Mouse (Mus musculus) natural killer cell, adult 2 months (primary cell): ENCODE results near the gene Dyrk2.

Source experiments
- DNase-seq, 2 experiments: peaks; one replicate each; pipeline ENCODE4 v3.0.0; 2022; ENCODE audit warnings: low spot score in 2 of 2

The Dyrk2 gene

DNA sequence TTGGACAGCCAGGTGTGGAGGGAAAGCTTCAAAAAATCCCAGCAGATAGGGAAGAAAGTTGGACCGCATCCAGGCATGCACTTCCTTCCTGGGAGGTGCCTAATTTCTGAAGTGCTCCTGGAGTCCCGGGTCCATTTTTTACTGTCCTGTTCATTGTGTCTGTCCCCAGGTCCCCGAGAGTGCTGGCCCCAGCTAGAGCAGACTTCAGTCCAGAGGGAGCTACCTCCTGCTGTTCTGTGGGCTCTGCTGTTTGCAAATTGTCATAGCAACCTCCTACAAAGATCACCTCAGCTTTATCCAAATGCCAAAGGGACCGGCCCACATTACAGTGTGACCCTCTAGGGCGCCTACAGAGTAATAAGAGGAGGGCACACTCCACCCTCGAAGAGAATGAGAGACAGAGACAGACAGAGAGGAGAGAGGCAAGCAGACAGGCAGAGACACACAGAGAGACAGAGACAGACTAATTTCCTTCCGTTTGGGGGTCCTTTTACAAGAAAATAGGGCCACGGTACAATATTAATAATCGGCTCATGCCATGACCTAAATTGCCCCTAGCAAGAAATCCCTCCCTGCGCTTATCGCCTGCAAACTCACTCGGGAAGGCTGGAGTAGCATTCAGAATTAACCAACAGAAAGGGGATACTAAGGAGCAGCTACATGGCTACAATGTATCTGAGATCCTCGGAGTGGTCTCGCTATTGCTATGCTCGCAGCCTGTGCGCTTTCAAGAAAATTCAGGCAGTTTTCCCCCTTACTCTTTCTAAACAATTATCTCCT, at the start of gene Dyrk2:
TSS of gene Dyrk2 (minus strand) at position 9 of the 780 bp plus-strand sequence.
- DNase-seq, result peak; percentile 47 to 69

DNA sequence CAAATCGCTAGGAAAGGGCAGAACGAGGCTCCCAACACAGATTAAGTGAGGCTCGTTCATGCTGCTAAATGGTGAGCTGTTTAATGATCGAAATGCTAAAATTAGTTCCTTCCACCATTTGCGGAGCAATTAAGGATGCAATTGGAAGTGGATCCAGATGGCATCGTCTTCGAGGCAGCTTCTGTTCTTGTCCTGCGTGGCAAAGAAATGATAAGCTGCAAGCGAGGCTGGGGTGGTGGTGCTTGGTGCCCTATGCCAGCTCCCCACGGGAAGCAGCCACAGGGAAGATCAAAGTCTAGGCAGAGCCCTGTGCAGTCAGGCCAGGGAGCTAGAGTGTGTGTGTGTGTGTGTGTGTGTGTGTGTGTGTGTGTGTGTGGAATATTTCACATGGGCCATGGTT, 32.6 kb upstream of the Dyrk2 start:
- DNase-seq, result no peak

DNA sequence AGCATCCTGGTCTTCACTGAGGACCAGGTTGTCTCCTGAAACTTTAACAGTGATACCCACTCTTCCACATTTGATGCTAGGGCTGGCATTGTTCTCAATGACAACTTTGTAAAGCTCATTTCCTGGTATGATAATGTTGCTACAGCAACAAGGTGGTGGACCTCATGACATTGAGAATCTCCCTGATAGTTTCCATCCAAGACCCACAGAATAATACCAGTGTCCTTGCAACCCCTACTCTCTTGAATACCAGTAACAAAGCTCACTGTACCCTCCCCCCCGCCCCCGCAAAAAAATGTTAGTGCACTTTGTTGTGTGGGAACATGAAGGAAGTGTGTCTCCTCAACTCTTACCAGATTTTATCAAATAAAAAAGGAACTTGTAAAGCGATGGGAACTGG, 23.6 kb upstream of the Dyrk2 start:
- DNase-seq, result no peak

DNA sequence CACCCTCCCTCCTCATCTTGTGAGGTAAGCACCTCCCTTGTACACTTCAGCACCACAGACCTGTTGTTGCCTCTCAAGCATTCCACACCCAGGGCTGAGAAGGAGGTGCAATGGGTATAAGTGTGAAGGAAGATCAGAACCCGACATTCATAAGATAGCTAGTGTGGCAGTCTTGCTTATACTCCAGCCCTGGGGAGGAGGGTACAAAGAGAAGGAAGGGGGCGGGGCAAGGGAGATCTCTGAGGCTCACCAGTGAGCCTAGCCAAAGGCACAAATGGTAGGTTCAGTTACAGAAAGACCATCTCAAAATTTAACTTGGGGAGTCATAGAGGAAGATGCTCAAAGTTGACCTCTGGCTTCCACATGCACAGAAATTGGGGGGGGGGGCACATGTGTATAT, 14.1 kb upstream of the Dyrk2 start:
- DNase-seq, result peak; percentile 34 to 65

DNA sequence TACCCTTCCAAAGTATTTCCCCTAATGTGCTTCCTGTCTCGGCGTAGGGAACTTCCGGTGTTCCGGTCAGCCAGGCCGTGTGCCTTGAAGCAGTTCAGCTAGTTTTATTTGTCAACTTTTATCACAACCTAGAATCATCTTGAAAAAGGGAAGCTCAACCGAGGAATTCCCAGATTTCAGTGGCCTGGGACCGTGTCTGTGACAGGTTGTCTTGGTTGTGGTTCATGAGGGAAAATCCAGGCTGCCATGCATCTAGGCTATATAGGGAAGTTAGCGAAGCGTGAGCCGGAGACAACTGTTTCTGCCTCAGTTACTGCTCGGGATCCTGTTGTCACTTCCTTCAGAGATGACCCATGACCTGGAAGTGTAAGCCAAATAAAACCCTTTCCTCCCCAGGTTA, 13.3 kb upstream of the Dyrk2 start:
- no peak for DNase-seq

DNA sequence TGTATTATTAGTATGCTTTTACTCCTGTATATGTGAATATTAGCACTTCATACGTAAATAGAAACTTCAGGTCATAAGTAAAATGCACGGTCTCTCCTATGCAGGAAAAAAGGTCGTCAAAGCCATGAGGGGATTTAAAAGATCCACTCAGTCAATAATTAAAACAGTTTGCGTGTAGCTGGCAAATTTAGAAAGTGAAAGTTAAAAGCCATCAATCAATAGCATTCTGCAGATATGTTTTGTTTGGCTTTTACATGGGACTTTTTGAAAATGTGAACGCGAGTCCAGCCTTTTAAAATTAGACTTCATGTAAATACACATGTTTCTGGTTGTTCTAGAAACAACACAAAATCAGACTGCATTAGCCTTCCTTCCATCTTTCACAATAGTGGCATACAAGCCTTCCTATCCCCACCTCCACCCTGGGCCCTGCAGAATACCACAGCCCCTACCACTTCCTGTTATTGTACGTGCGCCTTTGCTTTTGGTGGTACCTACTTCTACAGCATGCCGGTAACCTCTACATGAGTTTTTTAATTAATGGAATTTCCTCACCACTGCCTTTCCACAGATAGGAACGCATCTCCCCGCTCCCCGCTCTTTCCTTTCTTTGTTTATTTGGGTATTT, 12.4 kb upstream of the Dyrk2 start:
- peak; percentile 86 to 89 for DNase-seq

DNA sequence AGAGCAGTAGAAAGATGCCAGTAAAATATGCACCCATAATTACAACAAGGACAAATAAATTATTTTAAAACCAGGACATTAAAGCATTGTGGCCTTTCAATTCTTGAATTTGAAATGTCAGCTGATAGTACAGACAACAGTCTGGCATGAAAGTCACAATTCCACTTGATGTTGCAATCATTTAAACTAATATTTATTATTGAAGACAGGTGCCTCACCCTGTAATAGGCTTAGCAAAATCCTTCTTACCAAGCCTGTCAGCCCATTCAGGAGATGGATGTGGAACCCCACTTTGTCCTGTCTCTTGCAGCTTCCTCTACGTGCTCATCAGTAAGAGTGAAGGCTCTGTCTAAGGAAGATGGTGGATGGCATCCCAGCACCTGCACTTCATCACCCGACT, 10.8 kb upstream of the Dyrk2 start:
- no peak for DNase-seq

DNA sequence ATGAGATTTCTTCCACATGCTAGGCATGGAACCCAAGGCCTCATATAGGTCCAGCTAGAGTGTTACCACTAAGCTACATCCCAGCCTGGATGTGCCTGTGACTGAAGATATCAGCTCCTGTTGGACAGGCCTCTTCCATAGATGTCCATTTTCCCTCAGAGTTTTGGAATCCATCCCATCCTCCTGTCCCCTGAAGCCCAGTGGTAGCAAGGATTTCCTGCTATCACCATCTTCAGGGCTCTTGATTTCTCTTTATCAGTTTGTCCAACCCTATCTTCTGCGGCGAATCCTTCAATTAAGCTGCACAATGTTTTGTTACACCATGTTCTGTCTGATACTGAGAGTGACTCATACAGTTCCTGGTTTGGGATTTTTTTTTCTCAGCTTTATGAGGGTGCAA, 2.2 kb upstream of the Dyrk2 start:
- DNase-seq, result no peak

DNA sequence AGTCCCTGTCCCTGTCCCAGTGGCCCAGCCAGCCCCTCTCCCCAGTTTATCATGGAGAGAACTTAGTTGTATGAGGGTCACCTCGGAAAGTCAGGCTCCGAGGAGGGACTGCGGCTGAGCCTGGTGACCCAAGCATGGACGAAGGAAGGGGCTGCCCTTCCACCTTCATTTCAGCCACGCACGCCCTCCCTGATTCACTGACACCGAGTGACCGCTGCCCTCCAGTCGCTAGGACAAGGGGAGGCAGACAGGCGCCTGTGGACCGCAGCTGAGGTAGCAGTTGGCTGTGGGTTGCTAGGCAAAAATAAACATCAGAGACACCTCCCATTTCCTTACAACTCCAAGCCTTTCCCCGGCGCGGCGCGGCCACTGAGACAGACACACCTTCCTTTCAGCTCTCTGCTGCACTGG, 413 bp downstream of the Dyrk2 start:
- DNase-seq, result peak; percentile 81 to 90

DNA sequence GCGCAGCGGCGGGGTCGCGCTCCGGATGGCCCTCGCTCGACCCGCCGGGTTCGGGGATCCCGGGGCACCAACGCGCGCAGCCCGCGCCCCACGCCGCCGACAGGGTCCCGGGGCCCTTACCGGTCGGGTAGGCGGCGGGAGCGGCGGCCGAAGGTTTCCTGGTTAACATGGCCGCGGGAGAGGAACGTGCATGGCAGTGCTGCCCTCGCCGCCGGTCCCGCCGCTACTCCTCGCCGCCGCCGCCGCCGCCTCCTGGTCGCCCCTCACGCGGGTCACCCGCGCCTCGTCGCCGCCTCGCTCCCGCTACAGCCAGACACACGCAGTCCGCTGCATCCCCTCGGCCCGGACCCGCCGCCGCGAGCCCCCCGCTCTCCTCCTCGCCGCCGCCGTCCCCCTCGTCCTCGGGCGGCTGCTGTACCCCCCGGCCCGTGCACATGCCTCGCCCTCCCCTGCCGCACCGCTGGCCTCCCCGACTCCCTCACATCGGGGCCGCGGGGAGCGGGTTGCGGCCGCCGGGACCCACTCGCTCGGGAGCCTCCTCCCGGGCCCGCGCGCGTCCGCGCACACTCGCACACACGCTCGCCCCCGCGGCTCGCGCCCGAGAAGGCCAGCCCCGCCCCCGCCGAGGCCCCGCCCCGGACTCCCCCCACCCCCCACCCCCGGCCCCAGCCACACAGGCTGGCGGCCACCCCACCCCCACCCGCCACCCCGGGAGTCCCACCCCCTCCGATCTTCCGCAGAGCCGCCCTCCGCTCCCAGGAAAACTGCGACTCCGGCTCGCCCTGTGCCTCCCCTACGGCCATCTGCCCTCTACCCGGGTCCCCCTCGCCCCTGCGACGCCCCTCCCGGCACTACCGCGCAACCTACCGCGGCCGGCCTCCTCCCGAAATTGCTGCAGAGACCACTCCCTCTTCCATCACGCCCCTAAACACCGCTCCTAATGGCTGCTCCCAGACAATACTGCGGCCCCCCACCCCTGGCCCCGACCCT, 1.1 kb downstream of the Dyrk2 start:
- peak; percentile 64 to 69 for DNase-seq

DNA sequence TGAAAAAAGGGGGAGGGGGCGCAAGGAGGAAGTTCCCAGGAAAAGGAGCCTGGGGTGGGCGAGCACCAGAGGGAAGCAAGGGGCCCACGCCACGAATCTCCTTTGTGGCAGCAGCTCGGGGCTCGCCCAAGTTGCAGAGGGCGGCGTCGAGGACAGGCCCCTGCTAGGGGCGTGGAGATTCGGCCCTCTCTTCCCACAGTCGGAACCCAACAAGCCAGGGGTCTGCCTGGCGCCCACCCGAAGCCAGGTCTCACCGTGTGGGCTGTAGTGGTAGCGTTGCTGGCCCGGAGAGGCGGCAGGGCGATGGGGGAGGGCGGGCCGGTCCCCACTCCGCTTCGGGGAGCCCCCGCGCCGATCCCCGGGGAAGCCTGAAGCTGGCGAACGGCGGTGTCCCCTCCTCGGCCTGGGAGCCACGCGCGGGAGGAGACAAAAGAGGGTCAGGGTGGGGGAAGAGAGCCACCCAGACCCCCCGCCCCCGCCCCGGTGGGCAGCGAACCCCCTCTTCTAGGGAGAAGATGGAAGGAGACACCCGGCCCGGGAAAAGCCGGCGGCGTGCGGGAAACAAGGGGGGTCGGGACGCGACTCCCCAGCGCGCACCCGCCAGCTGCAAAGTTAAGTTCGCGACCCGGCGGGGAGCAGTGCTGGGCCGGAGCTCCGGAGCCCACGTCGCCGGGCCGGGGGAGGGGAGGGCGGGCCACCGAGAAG, 2.0 kb downstream of the Dyrk2 start:
- peak; percentile 28 to 29 for DNase-seq

DNA sequence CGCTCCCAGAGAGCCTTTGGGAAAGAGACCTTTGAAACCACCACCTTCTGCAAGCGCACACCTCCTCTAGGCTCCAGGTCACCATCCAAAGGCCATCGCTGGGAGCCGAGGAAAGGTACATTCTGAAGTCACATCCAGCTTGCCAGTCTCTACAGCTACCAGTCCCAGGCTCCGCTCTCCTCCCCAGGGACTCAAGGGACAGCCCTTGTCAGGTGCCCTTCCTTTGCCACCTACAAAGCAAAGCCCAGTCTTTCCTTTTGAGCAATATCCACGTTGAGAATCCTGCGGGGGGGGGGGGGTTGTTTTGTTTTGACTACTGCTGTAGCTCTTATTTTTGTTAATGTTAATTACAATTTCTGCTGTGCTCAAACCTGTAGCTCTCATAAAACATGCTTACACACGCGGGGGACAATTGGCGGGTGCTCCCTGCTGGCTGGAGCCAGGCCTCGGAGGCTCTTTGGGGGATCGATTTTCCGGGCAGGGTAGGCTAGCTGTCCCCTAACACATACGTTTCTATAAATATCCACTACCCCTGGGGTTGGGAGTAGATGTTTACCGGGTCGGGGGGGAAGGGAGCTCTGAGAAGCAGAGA, 2.6 kb downstream of the Dyrk2 start:
- DNase-seq, result peak in 1 of 2 experiments; percentile 15

DNA sequence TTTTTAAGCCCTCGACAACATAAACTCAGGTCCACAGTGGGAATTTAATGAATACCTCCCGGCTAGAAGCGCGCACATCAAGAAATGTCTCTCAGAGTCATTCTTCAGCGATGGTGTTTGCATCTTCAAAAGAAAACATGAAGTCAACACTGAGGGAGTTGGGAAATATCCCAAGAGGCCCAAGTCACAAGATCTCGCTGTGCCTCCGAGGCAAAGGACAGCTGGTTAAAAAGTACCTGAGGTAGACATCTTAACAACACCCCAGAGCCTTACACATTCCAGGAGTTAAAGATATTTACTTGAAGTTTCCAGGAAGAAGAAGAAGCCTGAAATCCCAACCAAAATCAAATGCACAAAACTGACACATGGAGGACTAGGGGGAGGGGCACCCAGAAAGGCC, 5.0 kb downstream of the Dyrk2 start:
- no peak for DNase-seq

DNA sequence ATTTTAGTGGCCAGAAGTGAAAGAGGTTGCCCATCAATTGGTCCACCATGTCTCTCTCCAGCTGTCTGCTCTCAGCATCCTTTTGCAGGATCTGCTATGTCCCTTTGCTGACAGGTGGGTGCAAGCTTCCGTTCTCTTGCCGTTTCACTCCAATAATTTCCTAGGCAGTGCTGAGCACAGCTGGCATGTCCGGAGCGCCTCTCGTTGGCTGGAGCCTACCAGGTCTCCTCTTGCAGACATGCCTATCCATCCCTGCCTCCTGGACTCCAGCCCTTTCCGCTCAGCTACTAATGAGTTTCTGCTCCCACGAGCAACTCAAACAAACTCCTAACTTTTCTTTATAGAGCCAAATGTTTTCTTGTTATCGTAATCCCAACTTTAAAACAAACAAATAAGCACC, 6.4 kb downstream of the Dyrk2 start:
- DNase-seq, result no peak

DNA sequence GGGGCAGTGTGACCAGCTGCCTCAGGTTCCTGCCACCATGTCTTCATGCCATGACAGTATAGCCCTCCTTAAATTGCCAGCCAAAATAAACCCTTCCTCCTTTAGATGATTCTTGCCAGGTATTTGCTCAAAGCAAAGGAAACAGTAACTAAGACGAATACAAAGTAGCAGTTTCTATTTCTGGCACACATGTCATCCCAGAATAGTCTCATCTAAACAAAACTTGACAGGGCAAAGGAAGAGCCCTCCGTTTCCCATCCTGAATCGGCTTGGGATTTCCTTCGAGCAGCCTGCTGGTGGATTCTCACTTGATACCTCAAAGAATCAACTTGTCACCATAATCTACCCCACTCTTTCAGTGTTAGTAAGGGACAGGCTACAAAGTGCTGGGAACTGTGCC, 7.8 kb downstream of the Dyrk2 start:
- DNase-seq, result no peak

DNA sequence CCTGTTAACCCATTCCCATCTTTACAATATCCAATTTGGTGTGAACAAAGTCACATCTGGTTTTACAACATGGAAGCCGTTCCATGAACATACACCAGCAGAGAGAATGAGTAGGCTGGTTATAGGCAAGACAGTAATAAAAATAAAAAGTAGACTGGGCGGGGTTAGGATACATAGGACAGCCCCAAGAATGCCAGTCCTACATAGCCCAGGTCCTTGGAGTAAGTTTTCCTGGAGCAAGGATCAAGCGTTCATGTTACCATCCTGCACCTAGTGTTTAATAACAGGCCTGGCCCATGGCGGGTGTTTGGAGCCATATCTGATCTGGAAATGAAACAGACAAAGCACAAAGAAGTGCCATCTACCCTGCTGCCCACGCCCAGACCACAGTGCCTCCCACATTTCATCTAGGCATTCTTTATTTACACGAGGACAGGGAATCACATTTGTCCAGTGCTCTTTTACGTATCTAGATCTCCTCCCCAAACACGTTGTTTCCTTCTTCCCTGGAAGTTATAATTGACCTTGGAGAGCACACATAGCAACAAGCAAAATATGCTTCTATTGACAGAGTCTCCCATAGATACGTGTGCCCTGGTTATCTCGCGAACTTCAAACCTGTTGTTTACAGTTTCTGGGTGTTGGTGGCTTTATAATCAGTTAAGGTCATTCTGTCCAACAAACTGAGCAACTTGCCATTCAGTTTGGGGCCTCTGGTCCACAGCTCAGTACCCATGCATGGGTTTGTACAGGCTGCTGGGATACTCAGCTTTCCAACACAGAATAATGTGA, 8.6 kb downstream of the Dyrk2 start:
- DNase-seq, result peak in 1 of 2 experiments; percentile 14

DNA sequence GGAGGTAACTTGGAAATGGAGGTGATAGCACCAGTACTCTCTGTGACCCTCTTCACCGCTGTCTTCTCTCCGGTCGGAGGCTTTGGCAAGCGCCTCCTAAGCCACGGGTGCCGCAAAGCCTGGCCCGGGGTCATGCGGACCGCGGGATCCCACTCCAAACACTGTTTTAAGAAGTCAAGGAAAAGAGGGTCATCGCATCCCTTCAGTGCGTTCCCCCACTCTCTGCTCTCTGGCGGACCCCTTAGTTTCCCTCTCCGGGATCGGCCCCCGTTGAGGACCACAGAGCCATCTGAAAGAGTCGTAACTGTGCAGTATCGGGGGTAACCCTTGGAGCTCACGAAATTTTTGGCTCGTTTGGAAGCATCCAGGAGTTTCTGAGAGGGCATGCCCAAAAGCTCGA, 10.4 kb downstream of the Dyrk2 start:
- DNase-seq, result no peak

DNA sequence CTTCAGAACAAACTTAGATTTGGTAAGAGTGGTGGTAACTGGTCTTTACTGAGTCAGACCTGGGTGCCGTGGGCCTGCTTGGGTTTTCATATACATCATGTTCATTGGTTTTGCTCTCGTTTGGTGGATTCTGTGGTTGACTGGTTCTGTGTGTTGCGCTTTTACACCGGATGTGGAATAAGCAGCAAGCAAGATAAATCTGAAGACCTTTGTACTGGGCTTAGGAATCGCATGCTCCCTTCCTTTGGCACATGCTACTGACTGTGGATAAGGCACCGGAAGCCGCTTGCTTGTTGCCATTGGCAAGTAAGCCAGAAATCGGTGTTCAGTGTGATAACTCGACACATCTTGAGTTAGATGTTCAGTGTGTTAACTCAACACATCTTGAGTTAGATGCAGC, 15.4 kb downstream of the Dyrk2 start:
- DNase-seq, result peak; percentile 17 to 22

DNA sequence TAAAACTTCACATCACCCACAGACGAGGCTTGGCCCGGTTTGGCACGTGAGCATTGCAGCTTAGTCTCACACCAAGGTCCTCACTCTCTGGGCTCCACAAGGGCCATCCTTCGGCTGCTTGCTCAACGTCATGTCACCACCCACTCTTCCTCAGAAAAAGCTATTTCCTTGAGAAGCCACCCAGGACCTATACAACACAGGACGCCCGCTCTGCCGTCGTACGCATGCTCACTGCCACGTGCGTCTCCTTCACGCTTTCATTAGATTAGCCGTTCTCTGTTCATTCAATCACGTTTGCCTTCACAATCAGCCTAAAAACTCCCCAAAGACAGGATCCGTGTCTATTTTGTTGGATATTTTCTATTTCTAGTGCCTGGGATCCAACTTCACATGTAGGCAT, 17.5 kb downstream of the Dyrk2 start:
- DNase-seq, result no peak

DNA sequence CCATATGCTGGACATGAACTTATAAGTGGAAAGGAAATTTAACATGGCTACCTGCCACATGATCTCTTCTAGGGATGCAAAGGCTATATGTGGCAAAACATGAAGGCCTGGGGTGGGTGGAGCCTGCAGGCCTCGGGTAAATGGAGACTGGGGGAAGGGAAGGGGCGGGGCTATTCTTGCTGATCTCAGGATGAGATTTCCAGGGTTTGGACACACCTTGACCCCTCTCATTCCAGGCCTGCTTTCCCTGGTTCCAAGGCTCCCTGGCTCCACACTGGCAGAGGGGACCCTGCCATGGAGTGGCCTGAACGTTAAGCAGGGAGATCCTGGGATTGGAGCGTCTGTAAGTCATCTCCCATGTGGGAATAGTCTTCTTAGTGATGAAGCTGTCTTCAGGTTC, 21.5 kb downstream of the Dyrk2 start:
- DNase-seq, result no peak
